Mouse (Mus musculus) myocyte (in vitro differentiated cells): ENCODE results near the gene Iqgap2. TPM values are rescaled to one million over a fixed set of nuclear protein-coding genes. Genes with fewer than 3 reads are reported as not detected.

Experiments
- H3K27me3 ChIP-seq: one replicate; pipeline ENCODE4 v1.6.1; 2011; ENCODE audit not compliant: control insufficient read depth, insufficient read depth, insufficient read length
- H3K36me3 ChIP-seq: one replicate; pipeline ENCODE4 v1.6.1; 2011; ENCODE audit not compliant: control insufficient read depth, insufficient read depth
- H3K4me2 ChIP-seq: one replicate; pipeline ENCODE4 v1.6.1; 2011; ENCODE audit warnings: low read depth, control low read depth
- H3K4me3 ChIP-seq: one replicate; pipeline ENCODE4 v1.5.1; 2011; ENCODE audit warnings: mild to moderate bottlenecking, control low read depth, moderate library complexity
- H3K79me2 ChIP-seq: one replicate; pipeline ENCODE4 v1.6.1; 2011; ENCODE audit not compliant: control insufficient read depth, insufficient read depth
- H3ac ChIP-seq: one replicate; pipeline ENCODE4 v1.6.1; 2011; ENCODE audit not compliant: control insufficient read depth, insufficient read length
- CEBPB ChIP-seq: IDR thresholded peaks from 2 replicates; pipeline ENCODE4 v1.6.1; 2011; ENCODE audit warnings: mild to moderate bottlenecking, moderate library complexity; ENCODE audit not compliant: poor library complexity, insufficient read depth, severe bottlenecking
- E2F4 ChIP-seq: IDR thresholded peaks from one replicate; pipeline ENCODE4 v1.6.1; 2011; ENCODE audit warnings: mild to moderate bottlenecking, control low read depth, moderate library complexity; ENCODE audit not compliant: insufficient read depth
- MAX ChIP-seq: IDR thresholded peaks from one replicate; pipeline ENCODE4 v1.6.1; 2011; ENCODE audit warnings: low read depth, mild to moderate bottlenecking, control low read depth
- MYOD1 ChIP-seq, 3 experiments: IDR thresholded peaks; one replicate each; pipeline ENCODE4 v1.6.1; 2011; ENCODE audit warnings: control low read depth in 2 of 3, low read depth in 2 of 3, mild to moderate bottlenecking in 2 of 3, moderate library complexity in 1 of 3; ENCODE audit not compliant: insufficient read length in 2 of 3, control insufficient read depth in 1 of 3
- MYOG ChIP-seq, 3 experiments: IDR thresholded peaks; one replicate each; pipeline ENCODE4 v1.6.1; 2011; ENCODE audit warnings: control low read depth in 2 of 3, low read depth in 2 of 3, mild to moderate bottlenecking in 2 of 3; ENCODE audit not compliant: insufficient read length in 2 of 3, control insufficient read depth in 1 of 3, insufficient read depth in 1 of 3
- POLR2A ChIP-seq: IDR thresholded peaks from one replicate; pipeline ENCODE4 v1.6.1; 2011; ENCODE audit warnings: low read depth, mild to moderate bottlenecking, control low read depth, moderate library complexity; ENCODE audit not compliant: insufficient read length
- POLR2AphosphoS2 ChIP-seq: IDR thresholded peaks from one replicate; pipeline ENCODE4 v1.6.1; 2011; ENCODE audit warnings: low read depth, control low read depth; ENCODE audit not compliant: insufficient read length
- REST ChIP-seq: IDR thresholded peaks from one replicate; pipeline ENCODE4 v1.6.1; 2011; ENCODE audit warnings: mild to moderate bottlenecking, control low read depth, moderate library complexity; ENCODE audit not compliant: insufficient read depth, insufficient read length
- SRF ChIP-seq: IDR thresholded peaks from one replicate; pipeline ENCODE4 v1.6.1; 2011; ENCODE audit warnings: low read depth; ENCODE audit not compliant: control insufficient read depth, insufficient read length
- TCF12 ChIP-seq: IDR thresholded peaks from one replicate; pipeline ENCODE4 v1.6.1; 2011; ENCODE audit warnings: mild to moderate bottlenecking, control low read depth; ENCODE audit not compliant: poor library complexity, insufficient read depth, severe bottlenecking
- TCF3 ChIP-seq: IDR thresholded peaks from one replicate; pipeline ENCODE4 v1.6.1; 2011; ENCODE audit warnings: low read depth, control low read depth; ENCODE audit not compliant: insufficient read length
- USF1 ChIP-seq: IDR thresholded peaks from one replicate; pipeline ENCODE4 v1.6.1; 2011; ENCODE audit warnings: low read depth, mild to moderate bottlenecking, control low read depth, moderate library complexity
- polyA plus RNA-seq: library from polyadenylated mRNA; unstranded; fragments of >200 nt; fragmentation: generic; extraction: Trizol; gene quantifications from one replicate; pipeline ENCODE4 v1.2.1, GENCODE M21; 2012; ENCODE audit warnings: missing spikeins

Iqgap2 gene
- polyA plus RNA-seq, 1 experiment = 0.02 TPM

DNA sequence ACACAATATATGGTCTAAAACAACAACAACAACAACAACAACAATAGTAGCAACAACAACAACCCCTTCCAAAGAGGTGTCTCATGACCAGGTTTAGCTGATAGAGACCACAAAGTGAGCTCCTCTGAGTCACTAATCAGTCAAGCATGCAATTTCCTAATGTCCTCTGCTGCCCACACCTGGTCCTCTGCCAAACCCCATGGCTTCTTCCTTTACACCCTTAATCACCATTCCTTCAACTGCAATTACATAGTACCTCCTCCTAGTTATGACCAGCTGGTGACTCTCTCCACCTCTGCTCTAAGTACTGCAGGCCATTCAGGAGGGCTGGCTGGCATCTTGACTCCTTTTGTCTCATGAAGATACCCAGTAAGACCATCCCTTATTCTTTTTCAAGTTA, 60.0 kb downstream of the Iqgap2 start:
- Histone ChIP-seq H3K4me2 (no peak overlapping the region), H3K79me2 (no peaks in the 10 kb centered on the region), H3K27me3 (no peaks in the 10 kb centered on the region), H3K4me3 (no peak overlapping the region), H3K36me3 (no peaks in the 10 kb centered on the region), H3ac (no peak overlapping the region)
- TF ChIP-seq REST (no peak), CEBPB (no peak), MYOD1 (IDR thresholded peaks at IDR 0.05; ENCODE audit: control insufficient read depth in 1 of 3, insufficient read length in 2 of 3, low read depth in 2 of 3) (no peak), MYOG (IDR thresholded peaks at IDR 0.05; ENCODE audit: control insufficient read depth in 1 of 3, insufficient read depth in 1 of 3, insufficient read length in 2 of 3, low read depth in 2 of 3) (no peak), POLR2AphosphoS2 (no peak), TCF12 (no peak), MAX (no peak), POLR2A (no peak), E2F4 (no peak), SRF (no peak), TCF3 (no peak), USF1 (no peak)

DNA sequence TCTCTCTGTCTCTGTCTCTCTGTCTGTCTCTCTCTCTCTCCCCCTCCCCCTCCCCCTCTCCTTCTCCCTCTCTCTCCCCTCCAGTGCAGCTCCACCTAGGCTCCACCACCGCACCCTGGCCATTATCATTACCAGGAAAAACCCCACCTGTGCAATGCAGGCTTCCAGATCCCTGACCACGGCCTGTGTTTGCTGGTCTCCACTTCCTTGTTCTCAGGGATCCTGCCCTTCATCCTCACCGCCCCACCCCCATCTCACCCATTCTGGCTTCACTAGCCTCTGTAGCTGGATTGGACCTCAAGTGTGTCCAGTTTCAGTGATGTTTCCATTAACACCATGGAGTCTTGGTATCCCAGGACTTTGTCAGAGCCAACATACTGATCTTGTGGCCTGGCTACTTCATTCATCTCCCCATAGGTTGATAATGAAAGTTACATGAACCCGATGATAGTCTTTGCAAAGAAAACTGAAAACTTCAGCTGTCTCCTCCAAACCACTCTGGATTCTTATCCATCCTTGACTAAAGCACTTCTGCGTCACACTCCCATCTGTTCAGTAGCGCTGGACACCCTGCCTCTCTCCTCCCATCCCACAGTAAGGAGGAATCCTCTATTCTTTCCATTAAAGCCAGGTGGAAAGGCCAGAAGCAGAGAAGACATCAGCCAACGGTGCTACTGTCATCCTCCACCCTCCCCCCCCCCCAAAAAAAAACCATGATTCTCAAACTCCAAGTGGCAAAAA, 62.1 kb downstream of the Iqgap2 start:
- Histone ChIP-seq H3K27me3 (no peaks in the 10 kb centered on the region), H3K36me3 (no peaks in the 10 kb centered on the region), H3K4me3 (no peak overlapping the region), H3ac (no peak overlapping the region), H3K79me2 (no peaks in the 10 kb centered on the region), H3K4me2 (no peak overlapping the region)
- TF ChIP-seq MYOG (IDR thresholded peaks at IDR 0.05; ENCODE audit: control insufficient read depth in 1 of 3, insufficient read depth in 1 of 3, insufficient read length in 2 of 3, low read depth in 2 of 3) (no peak), SRF (no peak), CEBPB (no peak), POLR2A (no peak), REST (no peak), TCF12 (no peak), MAX (no peak), TCF3 (no peak), POLR2AphosphoS2 (no peak), USF1 (no peak)

DNA sequence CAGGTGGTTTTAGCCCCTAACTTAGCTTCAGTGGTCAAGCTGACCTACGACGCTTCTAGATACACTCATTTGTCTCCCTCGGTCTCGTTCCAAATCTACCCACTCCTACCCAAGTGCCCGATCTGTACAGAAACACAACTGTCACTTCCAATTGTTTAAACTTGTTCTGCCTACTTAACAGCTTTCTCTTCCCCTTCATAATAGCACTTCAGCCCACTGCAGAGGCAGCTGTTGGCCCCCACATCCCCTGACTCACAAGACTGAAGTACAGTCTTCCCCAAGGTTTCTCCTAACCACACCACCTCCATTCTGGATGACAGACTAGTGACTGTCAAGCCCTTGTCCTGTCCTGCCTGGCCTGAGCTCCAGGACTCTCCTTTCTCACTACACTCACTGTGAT, 63.1 kb downstream of the Iqgap2 start:
- H3ac ChIP-seq = no peak overlapping the region
- H3K4me3 ChIP-seq = no peak overlapping the region
- no peaks in the 10 kb centered on the region for H3K36me3 ChIP-seq
- no peak overlapping the region for H3K4me2 ChIP-seq
- no peaks in the 10 kb centered on the region for H3K79me2 ChIP-seq
- no peak for TF ChIP-seq MYOD1 (IDR thresholded peaks at IDR 0.05; ENCODE audit: control insufficient read depth in 1 of 3, insufficient read length in 2 of 3, low read depth in 2 of 3)
- TF ChIP-seq POLR2AphosphoS2 = no peak
- TF ChIP-seq MYOG (IDR thresholded peaks at IDR 0.05; ENCODE audit: control insufficient read depth in 1 of 3, insufficient read depth in 1 of 3, insufficient read length in 2 of 3, low read depth in 2 of 3) = no peak
- TF ChIP-seq POLR2A = no peak
- no peak for TF ChIP-seq TCF12
- TF ChIP-seq MAX = no peak
- no peak for TF ChIP-seq E2F4
- no peaks in the 10 kb centered on the region for H3K27me3 ChIP-seq

DNA sequence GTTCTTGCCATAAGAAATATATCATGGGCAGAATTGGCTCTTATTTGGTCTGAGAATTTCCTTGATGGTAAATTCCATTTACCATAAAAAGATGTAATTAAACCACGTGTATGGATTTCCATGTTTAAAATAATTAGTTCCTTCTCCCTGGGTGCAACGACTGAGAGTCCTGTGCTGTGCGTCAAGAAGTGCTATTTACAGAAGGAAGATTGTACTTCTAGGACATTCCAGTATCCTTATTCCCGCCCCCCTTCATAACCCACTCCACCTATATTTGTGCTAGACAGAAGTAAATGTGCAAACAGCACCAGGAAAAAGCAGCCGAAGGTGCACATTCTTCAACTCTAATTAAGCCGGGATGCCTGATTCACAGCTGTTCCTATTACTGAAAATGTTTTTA, 65.5 kb downstream of the Iqgap2 start:
- H3K36me3 ChIP-seq = no peaks in the 10 kb centered on the region
- no peak overlapping the region for H3K4me3 ChIP-seq
- no peaks in the 10 kb centered on the region for H3K27me3 ChIP-seq
- no peaks in the 10 kb centered on the region for H3K79me2 ChIP-seq
- H3K4me2 ChIP-seq = no peak overlapping the region
- TF ChIP-seq USF1 (no peak), MYOG (IDR thresholded peaks at IDR 0.05; ENCODE audit: control insufficient read depth in 1 of 3, insufficient read depth in 1 of 3, insufficient read length in 2 of 3, low read depth in 2 of 3) (no peak)
- H3ac ChIP-seq = no peak overlapping the region

DNA sequence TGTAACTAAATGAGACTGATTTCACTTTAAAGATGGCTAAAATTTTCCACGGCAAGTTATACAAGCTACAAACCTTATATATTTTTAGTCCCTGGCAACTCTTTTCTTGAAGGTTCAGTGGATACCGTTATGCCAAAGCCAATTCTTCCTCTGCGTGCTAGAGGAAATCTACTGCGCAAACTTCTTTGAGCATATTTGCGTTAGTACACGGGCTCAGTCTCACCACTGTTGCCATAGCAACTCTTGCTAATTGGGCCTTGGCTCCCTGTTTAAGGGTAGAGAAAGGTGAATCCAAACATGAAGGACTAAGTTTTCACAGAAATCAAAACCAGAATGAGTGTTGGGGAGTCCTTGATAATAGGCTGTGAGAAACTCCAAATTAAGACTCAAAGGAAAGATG, 68.8 kb downstream of the Iqgap2 start:
- Histone ChIP-seq H3K27me3 (no peaks in the 10 kb centered on the region), H3K36me3 (no peaks in the 10 kb centered on the region), H3K4me3 (no peak overlapping the region), H3K4me2 (no peak overlapping the region), H3K79me2 (no peaks in the 10 kb centered on the region), H3ac (no peak overlapping the region)
- no peak for TF ChIP-seq USF1
- no peak for TF ChIP-seq MYOD1 (IDR thresholded peaks at IDR 0.05; ENCODE audit: control insufficient read depth in 1 of 3, insufficient read length in 2 of 3, low read depth in 2 of 3)
- no peak for TF ChIP-seq POLR2AphosphoS2
- TF ChIP-seq SRF = no peak
- no peak for TF ChIP-seq TCF12
- TF ChIP-seq CEBPB = no peak
- no peak for TF ChIP-seq MAX
- no peak for TF ChIP-seq MYOG (IDR thresholded peaks at IDR 0.05; ENCODE audit: control insufficient read depth in 1 of 3, insufficient read depth in 1 of 3, insufficient read length in 2 of 3, low read depth in 2 of 3)
- TF ChIP-seq E2F4 = no peak
- no peak for TF ChIP-seq TCF3
- TF ChIP-seq POLR2A = no peak
- TF ChIP-seq REST = no peak
